Mouse (Mus musculus) MEL (cell line): ENCODE measurements around the gene Cdh4.

Experiments used
- CHD2 ChIP-seq: IDR thresholded peaks from 2 replicates; pipeline ENCODE4 v1.6.1; 2011; ENCODE audit warnings: low read length, improper control_type of control experiment
- CTCF ChIP-seq, 3 experiments: IDR thresholded peaks in 2 of 3; conservative IDR thresholded peaks in 1 of 3; 2 replicates each; pipeline ENCODE4 v1.5.1; 2011 to 2012; ENCODE audit warnings: low read length in 3 of 3, low read depth in 2 of 3, mild to moderate bottlenecking in 2 of 3, improper control_type of control experiment in 1 of 3, inconsistent platforms in 1 of 3, mixed read lengths in 1 of 3, moderate library complexity in 1 of 3; ENCODE audit not compliant: control insufficient read depth in 1 of 3, insufficient read depth in 1 of 3, poor library complexity in 1 of 3, severe bottlenecking in 1 of 3
- GATA1 ChIP-seq: IDR thresholded peaks from 2 replicates; pipeline ENCODE4 v1.6.1; 2011; ENCODE audit warnings: low read depth, low read length, improper control_type of control experiment
- KAT2A ChIP-seq: conservative IDR thresholded peaks from 2 replicates; pipeline ENCODE4 v1.6.1; 2012; ENCODE audit warnings: low read depth, low read length, improper control_type of control experiment, inconsistent platforms
- MEF2A ChIP-seq: IDR thresholded peaks from 2 replicates; pipeline ENCODE4 v1.6.1; 2014; ENCODE audit warnings: low read depth, mild to moderate bottlenecking, inconsistent platforms, low read length, improper control_type of control experiment; ENCODE audit not compliant: poor library complexity, insufficient replicate concordance, severe bottlenecking; ENCODE audit errors: extremely low read depth
- POLR2A ChIP-seq, 2 experiments: IDR thresholded peaks; 2 replicates each; pipeline ENCODE4 v1.6.1; 2011 to 2012; ENCODE audit warnings: low read length in 2 of 2, mild to moderate bottlenecking in 2 of 2, control low read depth in 1 of 2, improper control_type of control experiment in 1 of 2, low read depth in 1 of 2, moderate library complexity in 1 of 2; ENCODE audit not compliant: control insufficient read depth in 1 of 2, insufficient read depth in 1 of 2, poor library complexity in 1 of 2
- POLR2AphosphoS2 ChIP-seq: IDR thresholded peaks from 2 replicates; pipeline ENCODE4 v1.6.1; 2011; ENCODE audit warnings: low read length, improper control_type of control experiment
- RAD21 ChIP-seq: IDR thresholded peaks from 2 replicates; pipeline ENCODE4 v1.6.1; 2011; ENCODE audit warnings: mild to moderate bottlenecking, low read depth, low read length, improper control_type of control experiment
- SMC3 ChIP-seq: IDR thresholded peaks from 2 replicates; pipeline ENCODE4 v1.6.1; 2011; ENCODE audit warnings: low read depth, low read length, improper control_type of control experiment
- TAL1 ChIP-seq: IDR thresholded peaks from 2 replicates; pipeline ENCODE4 v1.6.1; 2012; ENCODE audit warnings: mild to moderate bottlenecking, inconsistent platforms, low read length, moderate library complexity, mixed read lengths
- TBP ChIP-seq: IDR thresholded peaks from 2 replicates; pipeline ENCODE4 v1.8.0; 2011; ENCODE audit warnings: low read depth, low read length, improper control_type of control experiment
- TCF12 ChIP-seq: IDR thresholded peaks from 2 replicates; pipeline ENCODE4 v1.6.1; 2014; ENCODE audit warnings: low read depth, mild to moderate bottlenecking, inconsistent platforms, low read length, improper control_type of control experiment, moderate library complexity
- UBTF ChIP-seq: IDR thresholded peaks from 2 replicates; pipeline ENCODE4 v1.6.1; 2012; ENCODE audit warnings: low read depth, mild to moderate bottlenecking, inconsistent platforms, low read length, improper control_type of control experiment, moderate library complexity, borderline replicate concordance; ENCODE audit not compliant: insufficient read depth
- USF2 ChIP-seq, 2 experiments: IDR thresholded peaks; 2 replicates each; pipeline ENCODE4 v1.6.1; 2011 to 2012; ENCODE audit warnings: improper control_type of control experiment in 2 of 2, low read length in 2 of 2, borderline replicate concordance in 1 of 2, inconsistent platforms in 1 of 2, low read depth in 1 of 2, mild to moderate bottlenecking in 1 of 2; ENCODE audit not compliant: insufficient read depth in 1 of 2

- TF ChIP-seq MEF2A (no peak), SMC3 (no peak), CTCF (IDR thresholded peaks at IDR 0.05 in 2 of 3, conservative IDR thresholded peaks at IDR 0.05 in 1 of 3; ENCODE audit: control insufficient read depth in 1 of 3, insufficient read depth in 1 of 3, low read depth in 2 of 3, low read length in 3 of 3, poor library complexity in 1 of 3, severe bottlenecking in 1 of 3) (no peak), UBTF (no peak), CHD2 (no peak), KAT2A (no peak), USF2 (IDR thresholded peaks at IDR 0.05; ENCODE audit: borderline replicate concordance in 1 of 2, insufficient read depth in 1 of 2, low read depth in 1 of 2, low read length in 2 of 2) (no peak), TCF12 (no peak), GATA1 (no peak), POLR2A (IDR thresholded peaks at IDR 0.05; ENCODE audit: control insufficient read depth in 1 of 2, insufficient read depth in 1 of 2, low read depth in 1 of 2, low read length in 2 of 2, poor library complexity in 1 of 2) (no peak), POLR2AphosphoS2 (no peak), TBP (no peak), RAD21 (no peak), TAL1 (no peak)
These were observed 46.4 kb downstream of the Cdh4 start for GRCm38 (mm10) chr2:179488526-179489139.
